Mouse (Mus musculus) erythroblast, embryonic 14.5 days (primary cell): Measurements from ENCODE around the gene Zfp473.

Experiments used
- GATA1 ChIP-seq: IDR thresholded peaks from 2 replicates; pipeline ENCODE4 v1.6.1; 2012; ENCODE audit warnings: low read length, inconsistent platforms, mixed read lengths
- TAL1 ChIP-seq: IDR thresholded peaks from 3 replicates; pipeline ENCODE4 v1.6.1; 2012; ENCODE audit warnings: low read length, inconsistent platforms, mixed read lengths

- TF ChIP-seq GATA1, result no peak
- no peak for TF ChIP-seq TAL1
Measured at GRCm38 (mm10) chr7:44722058-44722457, 28.8 kb downstream of the Zfp473 start.
